Mouse (Mus musculus) right cerebral cortex, postnatal 25 days (tissue): Measurements from ENCODE around the gene Nop9.
A peak's percentile ranks its signal among the peaks of the same experiment; 100 is the strongest.

ENCODE experiments used
- DNase-seq: peaks from one replicate; pipeline ENCODE4 v3.0.0; 2022

The Nop9 gene

DNA sequence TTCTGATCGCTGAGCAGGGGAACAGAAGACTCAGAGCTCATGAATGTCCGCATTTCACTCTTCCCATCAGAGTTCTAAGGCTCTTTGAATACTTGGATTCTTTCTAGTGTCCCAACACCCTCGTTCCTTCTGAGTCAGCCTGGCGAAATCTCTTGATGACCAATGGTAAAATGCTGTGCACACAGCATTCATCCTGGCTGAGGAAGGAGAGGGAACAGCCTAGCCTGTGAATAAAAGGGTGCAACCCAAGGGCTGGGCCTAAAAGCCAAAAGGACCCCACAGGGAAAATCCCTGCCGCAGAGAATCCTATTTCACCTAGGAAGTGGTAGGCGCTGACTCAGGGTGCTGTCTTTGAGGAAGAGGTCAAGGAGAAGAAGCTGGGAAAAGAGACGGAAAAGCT lies 15.4 kb upstream of the Nop9 start:
- DNase-seq, result no peak

DNA sequence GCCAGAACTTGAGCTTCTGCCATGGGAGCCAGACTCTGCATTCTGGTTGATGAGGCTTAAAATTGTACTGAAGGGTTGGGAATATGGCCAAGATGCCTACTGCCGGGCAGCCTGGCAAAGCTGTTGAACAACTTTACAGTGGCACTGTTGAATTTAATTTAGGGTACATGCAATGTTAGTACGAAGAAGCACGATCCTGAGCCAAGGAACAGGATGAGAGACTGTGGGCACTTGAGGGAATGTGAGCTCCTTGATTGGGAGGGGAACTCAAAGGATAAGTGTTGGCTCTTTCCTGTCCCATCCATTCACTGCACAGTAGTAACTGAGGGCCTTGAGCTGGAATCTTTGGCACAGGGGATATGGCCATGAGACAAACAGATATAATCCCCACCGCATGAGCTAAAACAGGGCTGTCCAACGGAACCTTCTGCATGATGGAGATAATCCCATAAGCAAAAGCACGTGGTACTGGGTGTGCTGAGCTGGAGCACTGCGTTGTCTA lies 14.9 kb upstream of the Nop9 start:
- peak; percentile 15 for DNase-seq

DNA sequence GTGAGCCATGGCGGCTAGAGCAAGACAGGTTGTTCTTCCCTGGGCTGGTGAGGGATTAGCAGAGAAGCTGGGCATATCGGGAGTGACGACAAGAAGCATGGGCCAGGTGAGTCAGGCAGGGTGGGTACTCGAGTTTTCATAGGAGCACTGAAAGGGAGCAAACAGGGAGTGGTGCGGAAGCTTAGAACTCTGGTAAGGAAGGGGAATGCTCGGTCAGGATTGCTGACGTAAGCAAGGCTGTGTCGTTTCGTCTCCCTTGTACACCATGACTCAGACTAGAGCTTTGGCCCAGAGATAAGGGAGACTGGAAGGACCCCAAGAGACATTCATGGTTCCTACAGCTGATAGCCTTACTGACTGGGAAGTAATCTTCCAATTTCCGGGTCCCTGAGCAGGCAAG lies 11.6 kb upstream of the Nop9 start:
- DNase-seq, result no peak

DNA sequence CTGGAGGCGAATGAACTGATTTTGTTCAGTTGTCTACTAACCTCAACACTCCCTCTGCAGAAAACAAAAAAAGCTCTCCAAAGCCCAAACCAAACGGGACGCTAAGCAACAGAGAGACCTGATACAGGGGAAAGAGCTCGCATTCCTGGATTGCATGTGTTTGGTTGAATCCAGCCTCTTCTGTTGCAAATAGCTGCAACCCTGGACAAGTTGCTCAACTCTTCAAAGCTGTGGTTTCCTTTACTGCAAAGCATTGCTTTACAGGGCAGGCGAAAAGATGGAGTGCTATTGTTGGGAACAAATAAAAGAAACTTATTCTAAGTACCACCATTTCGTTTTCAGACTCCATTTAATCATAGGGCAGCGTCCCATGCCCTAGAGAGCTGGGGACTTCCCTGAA lies 10.6 kb upstream of the Nop9 start:
- no peak for DNase-seq

DNA sequence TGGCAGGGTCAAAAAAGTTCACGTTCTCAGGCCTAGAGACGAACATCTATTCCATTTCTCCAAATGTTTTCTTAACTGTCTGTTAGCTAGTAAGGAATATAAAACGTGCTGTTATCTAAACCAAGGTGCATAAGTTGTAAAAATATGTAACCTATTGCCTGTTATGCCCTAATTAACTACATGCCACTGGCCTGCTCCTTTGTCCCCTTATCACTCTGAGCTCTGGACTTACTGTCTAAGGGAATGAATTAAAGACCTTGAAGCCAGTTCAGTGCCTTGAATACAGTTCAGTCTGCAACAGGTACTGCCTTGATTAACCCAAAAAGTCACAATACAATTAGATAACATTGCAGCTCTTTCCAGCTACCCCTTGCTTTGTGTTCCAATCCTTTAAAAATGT lies 10.2 kb upstream of the Nop9 start:
- no peak for DNase-seq

DNA sequence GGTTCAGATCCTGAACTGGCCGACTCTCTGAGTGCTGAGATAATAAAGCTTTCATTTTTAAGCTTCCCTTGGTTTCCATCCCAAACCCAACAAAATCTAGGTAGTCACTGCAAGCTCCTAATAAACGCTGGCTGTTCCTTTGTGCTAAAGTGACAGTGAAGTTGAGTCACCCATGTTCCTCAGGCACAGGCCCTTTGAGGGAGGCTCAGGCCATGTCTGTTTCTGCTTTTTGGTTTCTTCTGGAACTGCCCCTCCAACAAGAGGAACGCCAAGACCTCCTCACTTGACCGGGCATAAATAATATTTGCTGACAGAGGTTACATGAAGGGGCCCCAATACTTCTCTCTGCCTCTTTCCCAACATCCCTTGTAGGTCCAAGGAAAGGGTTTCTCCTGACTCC lies 9.7 kb upstream of the Nop9 start:
- DNase-seq, result no peak

DNA sequence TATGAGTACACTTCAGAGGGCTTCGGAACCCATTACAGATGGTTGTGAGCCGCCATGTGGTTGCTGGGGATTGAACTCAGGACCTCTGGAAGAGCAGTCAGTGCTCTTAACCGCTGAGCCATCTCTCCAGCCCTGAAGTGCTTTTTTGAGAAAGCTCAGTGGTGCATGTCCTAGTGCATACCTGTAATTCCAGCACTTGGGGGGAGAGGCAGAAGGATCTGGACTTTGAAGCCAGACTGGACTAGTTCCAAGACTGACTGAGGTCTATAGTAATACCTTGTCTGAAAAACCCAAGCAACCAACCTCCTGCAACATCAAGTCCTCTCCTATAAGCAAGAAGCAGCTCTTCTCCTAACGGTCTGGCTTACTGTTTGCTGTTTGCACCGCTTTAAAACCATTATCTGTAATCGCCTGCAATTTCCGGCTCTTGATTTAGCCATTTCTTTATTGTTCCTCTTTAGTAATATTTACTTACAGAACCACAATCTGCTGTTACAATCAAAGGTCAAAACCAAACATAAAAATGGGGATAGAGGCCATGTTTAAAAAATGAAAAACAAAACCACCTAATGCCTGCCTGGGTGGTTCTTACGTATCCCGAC lies 8.3 kb upstream of the Nop9 start:
- DNase-seq, result no peak

DNA sequence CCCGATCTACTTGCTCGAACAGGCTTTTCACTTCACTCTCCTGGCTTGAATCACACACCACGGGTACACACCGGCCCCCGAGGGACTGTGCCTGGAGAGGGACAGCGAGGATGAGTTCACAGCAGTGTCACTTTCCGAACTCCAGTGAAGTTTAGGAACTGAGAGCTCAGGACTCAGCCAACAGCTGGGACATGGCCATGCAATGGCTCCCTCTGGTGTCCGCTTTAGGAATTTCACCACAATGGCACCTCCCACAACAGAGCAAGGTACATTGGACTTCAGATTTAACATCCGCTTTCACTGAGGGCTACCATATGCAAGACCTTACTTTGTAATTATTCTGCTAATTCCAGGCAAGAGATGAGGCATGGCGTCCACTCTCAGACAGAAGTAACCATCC lies 1.8 kb upstream of the Nop9 start:
- peak; percentile 82 for DNase-seq

DNA sequence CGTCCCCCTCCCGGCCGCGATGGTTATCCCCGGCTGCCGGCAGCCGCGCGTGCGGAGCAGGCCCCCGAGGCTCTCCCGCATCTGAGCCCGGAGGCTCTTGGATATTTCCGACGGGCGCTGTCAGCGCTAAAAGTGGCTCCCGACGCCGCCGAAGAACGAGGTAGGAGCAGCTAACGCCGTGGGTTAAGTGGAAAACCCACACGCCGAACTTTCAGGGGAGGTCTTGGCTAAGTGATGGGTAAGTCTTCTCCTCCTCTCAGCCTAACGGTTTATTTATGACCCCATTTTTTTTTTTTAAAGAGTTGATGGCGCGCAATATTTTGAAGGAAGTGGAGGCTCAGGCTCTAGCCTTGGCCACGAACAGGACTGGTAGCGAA lies 356 bp downstream of the Nop9 start:
- no peak for DNase-seq

DNA sequence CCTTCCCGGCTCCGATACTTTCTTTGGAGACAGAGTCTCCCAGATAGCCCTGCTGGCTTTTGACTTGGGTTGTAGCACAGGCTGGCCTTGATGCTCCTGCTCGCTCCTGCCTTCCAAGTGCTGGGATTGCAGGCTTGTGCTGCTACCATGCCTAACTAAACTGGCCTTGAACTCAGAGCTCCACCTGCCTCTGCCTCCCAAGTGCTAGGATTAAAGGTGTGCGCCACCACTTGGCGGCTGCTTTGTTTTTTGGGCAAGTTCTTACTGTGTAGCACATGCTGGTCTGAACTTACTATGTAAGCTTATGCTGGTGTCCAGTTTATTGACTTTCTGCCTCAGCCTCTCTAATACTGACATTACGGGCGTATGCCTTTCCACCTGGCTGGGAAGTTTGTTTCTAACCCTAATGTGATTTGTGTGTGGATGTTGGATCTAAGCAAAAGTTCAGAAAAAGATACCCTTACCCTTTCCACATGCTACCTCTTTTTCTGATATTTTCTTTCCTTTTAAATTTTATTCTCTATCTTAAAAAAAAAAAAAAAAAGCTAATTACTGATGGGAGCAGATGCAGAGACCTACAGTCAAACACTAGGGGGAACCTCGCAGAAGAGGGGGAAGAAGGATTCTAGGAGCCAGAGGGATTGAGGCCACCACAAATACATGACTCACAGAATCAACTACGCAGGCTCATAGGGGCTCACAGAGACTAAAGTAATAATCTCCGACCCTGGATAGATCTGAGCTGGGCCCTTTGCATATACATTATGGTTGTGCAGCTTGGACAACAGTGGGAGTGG lies 1.8 kb downstream of the Nop9 start:
- DNase-seq, result no peak

DNA sequence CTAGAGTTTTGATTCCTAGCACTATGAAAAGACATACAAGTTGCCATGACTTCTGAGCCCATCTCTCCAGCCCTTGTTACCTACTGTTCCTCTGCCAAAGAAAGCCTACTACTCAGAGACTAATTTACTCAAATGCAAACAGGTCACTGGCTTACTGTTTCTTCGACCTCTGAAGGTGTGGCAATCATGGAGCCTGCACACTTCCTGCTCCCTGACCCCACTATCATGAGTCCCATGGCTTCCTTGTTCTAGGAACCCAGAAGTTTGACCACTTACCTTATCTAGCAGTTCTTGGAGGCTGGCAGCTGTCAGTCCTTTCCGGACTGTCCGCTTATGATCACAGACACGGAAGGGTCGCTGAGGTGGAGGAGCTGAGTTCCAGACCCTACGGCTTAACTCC lies 12.1 kb downstream of the Nop9 start:
- no peak for DNase-seq

DNA sequence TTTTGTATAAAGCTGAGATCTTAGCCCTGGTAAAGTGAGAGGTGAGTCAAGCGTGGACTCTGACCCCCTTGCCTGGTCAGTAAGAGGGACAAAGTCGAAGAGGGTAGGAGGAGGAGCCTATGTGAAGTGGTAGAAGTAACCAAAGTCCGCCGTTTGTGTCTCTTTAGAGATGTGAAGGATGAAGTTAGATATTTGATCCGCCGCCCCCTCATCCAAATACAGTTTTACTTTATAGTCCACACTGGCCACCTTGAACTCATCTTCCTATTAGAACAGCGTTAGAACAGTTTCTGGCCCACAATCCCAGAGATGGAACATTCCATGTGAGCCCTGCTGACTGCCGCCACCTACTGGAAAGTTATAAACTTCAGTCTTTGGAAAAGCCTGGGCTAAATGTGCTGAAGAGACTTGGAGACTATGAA lies 12.9 kb downstream of the Nop9 start, which contains the start of gene Cideb:
TSS of gene Cideb (minus strand) at position 96 of the 422 bp plus-strand sequence.
- DNase-seq, result peak; percentile 21

DNA sequence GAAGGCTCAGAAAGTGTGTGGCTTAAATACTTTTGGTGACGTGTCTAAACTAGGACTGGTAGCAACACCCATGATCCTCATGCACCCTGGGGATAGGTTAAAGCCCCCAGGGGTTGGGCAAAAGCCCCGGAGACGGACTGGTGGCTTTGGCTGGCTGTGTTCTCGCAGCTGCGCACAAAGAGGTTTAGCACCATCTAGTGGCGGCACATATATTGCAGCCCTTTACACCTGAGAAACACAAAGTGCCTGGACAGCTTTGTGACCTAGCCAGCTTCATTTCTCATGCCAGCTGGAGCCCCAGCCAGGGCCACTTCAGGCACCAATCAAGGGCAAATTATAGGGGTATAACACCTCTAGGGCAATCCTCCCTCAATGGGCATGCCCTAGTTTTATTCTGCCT lies 14.7 kb downstream of the Nop9 start:
- peak; percentile 75 for DNase-seq

DNA sequence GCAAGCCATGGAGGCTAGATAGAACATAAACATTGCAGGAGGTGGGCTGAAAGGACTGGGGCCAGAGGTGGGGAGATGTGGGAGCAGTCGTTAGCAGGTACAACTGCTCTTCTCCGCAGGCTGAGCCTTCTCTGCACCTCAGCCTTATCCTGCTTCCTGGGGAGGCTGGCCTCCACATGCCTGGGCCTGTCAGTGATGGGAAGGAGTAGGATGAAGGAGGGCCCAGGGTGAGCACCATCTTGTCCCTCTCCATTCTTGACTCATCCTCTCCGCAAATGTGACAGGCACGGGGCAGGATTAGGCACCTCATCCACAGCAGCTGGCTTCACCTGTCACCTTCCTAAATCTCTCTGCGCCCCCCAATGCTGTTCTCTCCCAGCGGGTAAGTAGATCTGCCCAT lies 15.7 kb downstream of the Nop9 start, which contains the start of gene Ltb4r2:
TSS of gene Ltb4r2 (plus strand) at position 266 of the 400 bp plus-strand sequence.
- no peak for DNase-seq

DNA sequence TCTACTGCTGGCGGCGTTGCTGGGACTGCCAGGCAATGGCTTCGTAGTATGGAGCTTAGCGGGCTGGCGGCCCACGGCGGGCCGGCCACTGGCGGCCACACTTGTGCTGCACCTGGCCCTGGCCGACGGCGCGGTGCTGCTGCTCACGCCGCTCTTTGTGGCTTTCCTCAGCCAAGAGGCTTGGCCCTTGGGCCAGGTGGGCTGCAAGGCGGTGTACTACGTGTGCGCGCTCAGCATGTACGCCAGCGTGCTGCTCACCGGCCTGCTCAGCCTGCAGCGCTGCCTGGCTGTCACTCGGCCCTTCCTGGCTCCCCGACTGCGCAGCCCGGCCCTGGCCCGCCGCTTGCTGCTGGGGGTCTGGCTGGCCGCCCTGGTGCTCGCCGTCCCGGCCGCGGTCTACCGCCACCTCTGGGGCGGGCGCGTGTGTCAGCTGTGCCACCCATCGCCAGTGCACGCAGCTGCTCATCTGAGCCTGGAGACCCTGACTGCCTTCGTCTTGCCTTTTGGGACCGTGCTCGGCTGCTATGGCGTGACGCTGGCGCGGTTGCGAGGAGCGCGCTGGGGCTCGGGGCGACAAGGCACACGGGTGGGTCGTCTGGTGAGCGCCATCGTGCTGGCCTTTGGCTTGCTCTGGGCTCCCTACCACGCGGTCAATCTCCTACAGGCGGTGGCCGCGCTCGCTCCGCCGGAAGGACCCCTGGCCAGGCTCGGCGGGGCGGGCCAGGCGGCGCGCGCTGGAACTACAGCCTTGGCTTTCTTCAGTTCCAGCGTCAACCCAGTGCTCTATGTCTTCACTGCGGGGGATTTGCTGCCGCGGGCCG lies 16.7 kb downstream of the Nop9 start:
- peak; percentile 55 for DNase-seq

DNA sequence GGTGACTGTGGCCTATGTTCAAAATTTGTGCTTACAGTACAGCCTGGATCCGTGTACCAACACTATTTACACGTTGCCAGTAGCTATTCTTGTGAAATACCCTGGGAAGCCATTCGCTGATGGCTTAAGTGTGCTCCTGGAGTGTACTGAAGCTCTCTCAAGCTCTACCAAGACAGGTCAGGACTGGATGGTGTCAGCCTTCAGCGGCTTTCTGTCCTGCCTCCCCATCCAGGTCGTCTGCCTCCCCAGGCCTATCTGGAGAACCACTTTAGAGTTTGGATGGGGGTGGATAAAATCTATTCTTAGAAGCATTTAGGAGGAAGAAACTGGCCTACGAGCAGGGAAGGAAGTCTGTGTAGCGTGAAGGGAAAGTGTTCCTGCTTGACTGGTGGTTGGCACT lies 17.7 kb downstream of the Nop9 start:
- no peak for DNase-seq

DNA sequence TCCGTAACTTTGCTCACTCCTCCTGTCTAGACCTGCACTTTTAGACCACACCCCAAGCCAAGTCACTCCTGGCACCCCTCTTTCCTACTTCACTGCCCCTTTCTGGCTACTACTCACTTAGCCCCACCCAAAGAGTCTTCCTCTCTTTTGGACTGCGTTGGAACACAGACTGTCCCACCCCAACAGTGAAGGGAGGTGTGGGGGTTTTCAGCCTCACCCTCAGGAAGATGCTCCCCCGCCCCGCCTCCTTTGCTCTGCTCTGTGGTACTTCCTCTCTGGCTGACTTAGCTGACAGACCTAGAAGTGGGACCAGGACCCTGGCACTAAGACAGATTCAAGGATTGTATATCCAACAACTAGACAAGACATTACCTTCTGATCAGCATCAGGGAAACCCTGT lies 20.2 kb downstream of the Nop9 start, which contains the start of gene Ltb4r1:
TSS of gene Ltb4r1 (plus strand) at position 267 of the 400 bp plus-strand sequence.
- DNase-seq, result no peak

DNA sequence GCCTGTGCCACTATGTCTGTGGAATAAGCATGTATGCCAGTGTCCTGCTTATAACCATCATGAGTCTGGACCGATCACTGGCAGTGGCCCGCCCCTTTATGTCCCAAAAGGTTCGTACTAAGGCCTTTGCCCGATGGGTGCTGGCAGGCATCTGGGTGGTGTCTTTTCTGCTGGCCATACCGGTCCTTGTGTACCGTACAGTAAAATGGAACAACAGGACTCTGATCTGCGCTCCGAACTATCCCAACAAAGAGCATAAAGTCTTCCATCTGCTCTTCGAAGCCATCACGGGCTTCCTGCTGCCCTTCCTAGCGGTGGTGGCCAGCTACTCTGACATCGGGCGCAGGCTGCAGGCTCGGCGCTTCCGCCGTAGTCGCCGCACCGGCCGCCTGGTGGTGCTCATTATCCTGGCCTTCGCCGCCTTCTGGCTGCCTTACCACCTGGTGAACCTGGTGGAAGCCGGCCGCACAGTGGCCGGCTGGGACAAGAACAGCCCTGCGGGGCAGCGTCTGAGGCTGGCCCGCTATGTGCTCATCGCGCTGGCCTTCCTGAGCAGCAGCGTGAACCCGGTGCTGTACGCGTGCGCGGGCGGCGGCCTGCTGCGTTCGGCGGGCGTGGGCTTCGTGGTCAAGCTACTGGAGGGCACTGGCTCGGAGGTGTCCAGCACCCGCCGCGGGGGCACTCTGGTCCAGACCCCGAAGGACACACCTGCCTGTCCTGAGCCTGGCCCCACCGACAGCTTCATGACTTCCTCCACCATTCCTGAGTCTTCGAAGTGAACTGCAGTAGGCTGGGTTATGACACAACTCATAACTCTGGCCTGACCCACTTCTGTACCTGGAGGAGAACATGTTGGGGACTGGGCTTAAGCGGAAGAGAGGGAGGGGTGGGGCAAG lies 22.3 kb downstream of the Nop9 start:
- DNase-seq, result peak; percentile 35

DNA sequence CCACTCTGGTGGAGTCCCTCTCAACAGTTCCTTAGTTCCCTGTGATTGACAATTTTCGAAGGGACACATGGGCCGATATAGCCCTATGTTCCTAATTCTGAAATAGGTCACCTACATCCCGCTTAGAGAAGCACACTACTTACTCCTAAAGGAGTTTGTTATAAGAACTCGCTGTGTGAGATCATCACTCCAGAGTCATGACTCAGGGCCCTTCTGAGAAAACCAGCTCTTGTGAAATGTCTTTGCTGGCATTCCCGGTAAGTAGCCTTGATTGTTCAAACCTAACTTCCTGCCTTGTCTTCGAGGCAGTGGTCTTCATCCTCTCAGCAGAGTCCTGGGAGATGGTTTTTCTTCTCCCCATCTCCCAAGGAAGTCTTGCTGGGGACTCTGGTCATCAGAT lies 23.1 kb downstream of the Nop9 start:
- DNase-seq, result no peak

DNA sequence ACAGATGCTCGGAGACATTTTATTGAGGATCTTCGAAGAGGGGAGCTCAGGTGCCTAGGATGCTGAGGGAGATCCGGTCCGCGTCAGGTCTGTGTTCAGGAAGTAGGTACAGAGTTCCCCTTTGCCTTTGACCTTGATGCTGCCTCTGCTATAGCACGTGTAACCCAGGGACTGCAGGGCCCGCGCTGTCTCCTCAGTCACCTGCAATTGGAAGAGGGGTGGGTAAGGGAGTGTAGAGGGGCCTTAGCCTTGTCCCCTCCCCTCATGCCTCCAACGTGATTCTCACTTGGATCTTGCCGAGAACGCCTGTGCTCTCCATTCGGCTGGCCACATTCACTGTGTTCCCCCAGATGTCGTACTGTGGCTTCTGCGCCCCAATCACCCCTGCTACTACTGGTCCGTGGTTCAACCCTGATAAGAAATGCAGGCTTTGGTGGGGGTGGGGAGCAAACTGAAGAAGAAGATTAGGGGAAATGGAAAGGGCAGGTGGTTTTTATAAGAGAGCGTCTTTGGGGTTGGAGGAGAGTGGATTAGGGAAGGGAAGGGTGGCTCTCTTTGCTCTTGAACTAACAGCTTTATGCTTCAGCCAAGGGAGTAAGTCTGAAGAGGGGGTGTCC lies 23.7 kb downstream of the Nop9 start:
- no peak for DNase-seq

DNA sequence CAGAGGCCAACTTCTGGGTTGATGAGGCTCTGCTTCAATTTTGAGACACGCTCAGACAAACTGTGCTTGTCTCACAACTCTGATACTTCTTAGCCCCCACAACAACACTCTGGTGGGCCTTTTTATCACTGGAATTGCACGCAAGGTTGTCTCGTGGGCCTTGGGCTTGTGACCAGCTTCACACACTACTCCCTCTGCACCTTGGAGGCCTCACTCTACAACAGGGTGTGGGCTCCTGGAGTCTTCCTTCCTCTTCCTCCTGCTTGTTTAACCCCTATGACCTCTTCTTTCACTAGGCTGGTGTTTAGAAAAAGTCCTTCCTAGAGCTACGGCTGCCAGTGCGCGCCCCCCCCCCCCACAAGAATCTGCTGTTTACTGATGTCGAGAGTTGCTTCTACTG lies 31.2 kb downstream of the Nop9 start:
- DNase-seq, result no peak

DNA sequence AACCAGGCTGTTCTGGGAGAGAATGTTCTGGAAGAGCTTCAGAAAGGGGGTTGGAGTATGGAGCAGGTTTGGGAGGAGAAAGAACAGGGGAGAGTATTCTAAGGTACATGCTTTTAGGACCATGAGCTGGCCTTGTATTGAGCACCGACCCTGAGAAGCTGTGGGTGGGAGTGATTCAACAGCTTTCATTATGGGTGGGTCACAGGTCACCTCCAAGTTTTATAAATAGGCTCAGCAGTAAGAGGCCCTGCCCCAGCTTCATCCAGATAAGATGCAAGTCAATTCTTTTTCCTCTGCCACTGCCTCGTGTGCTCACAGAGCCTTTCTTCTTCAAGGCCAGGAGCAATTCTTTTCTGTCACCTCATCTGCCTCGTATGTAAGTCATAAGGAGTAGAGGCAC lies 31.7 kb downstream of the Nop9 start:
- DNase-seq, result no peak
